Comparison of ENCODE assay signal across 11 mouse cellular contexts in genomic region chr5:107521897-107522296, GRCm38 (mm10). TPM values are rescaled to one million over a fixed set of nuclear protein-coding genes. Genes with fewer than 3 reads are reported as not detected.
A peak's percentile ranks its signal among the peaks of the same experiment; 100 is the strongest.
DNase-seq lines count a peak whose midpoint lies in the region; ATAC-seq and TF ChIP-seq lines count a peak whose summit lies in the region.
"Had no signal": no experiment of that assay in that cellular context is flagged by ENCODE, and none has a peak within 500 bp of the region (broad histone marks: within the 10 kb centered on the region; RNA-seq: fewer than 3 reads in every experiment).

No protein-coding gene starts in this region.

- no peak overlapping the region for H3K9ac ChIP-seq in kidney, embryonic 14.5 days (ENCODE audit: low read depth, low read length)
- no peak overlapping the region for H3K9ac ChIP-seq in forebrain, postnatal 0 days
- H3K9ac ChIP-seq: hindbrain, embryonic 14.5 days; limb, embryonic 12.5 days had no signal

- H3K27ac ChIP-seq in kidney, adult 2 months (ENCODE audit: insufficient read depth, low read depth, low read length) = no peak overlapping the region
- no peak overlapping the region for H3K27ac ChIP-seq in kidney, embryonic 14.5 days (ENCODE audit: low read depth, low read length)
- H3K27ac ChIP-seq in forebrain, postnatal 0 days (ENCODE audit: low read depth, low read length) = no peak overlapping the region
- no peak overlapping the region for H3K27ac ChIP-seq in embryonic facial prominence, embryonic 10.5 days (replicated peaks)
- H3K27ac ChIP-seq: hindbrain, embryonic 14.5 days; limb, embryonic 12.5 days; midbrain, embryonic 10.5 days had no signal

- TF ChIP-seq POLR2A in kidney, adult 2 months (IDR thresholded peaks at IDR 0.05; ENCODE audit: low read depth, low read length) = no peak

- peak; percentile 59 for DNase-seq in kidney, adult 2 months
- peak; percentile 58 for DNase-seq in gastrocnemius, postnatal 25 days
- peak; percentile 31 to 65 for DNase-seq in kidney, postnatal 25 days
- no peak for DNase-seq in embryo, embryonic 10 days (ENCODE audit: low spot score)
- no peak for DNase-seq in forebrain, postnatal 0 days
- DNase-seq in embryonic facial prominence, embryonic 10.5 days (ENCODE audit: low spot score) = no peak

- no peaks in the 10 kb centered on the region for H3K36me3 ChIP-seq in kidney, adult 2 months (ENCODE audit: control insufficient read depth, insufficient read depth, low read length)
- H3K36me3 ChIP-seq in kidney, embryonic 14.5 days (ENCODE audit: control insufficient read depth, insufficient read depth, low read length) = no peaks in the 10 kb centered on the region
- no peaks in the 10 kb centered on the region for H3K36me3 ChIP-seq in forebrain, postnatal 0 days (ENCODE audit: insufficient read depth)
- H3K36me3 ChIP-seq in embryonic facial prominence, embryonic 10.5 days (replicated peaks) = no peaks in the 10 kb centered on the region
- H3K36me3 ChIP-seq: limb, embryonic 12.5 days; midbrain, embryonic 10.5 days had no signal

- H3K27me3 ChIP-seq in kidney, adult 2 months (replicated peaks; ENCODE audit: control insufficient read depth, insufficient read depth, low read length) = no peaks in the 10 kb centered on the region
- H3K27me3 ChIP-seq in kidney, embryonic 14.5 days (ENCODE audit: control insufficient read depth, insufficient read depth, low read length) = no peaks in the 10 kb centered on the region
- no peaks in the 10 kb centered on the region for H3K27me3 ChIP-seq in forebrain, postnatal 0 days (ENCODE audit: insufficient read depth, low read length)
- H3K27me3 ChIP-seq in embryonic facial prominence, embryonic 10.5 days (replicated peaks; ENCODE audit: low read depth, poor library complexity, severe bottlenecking) = no peaks in the 10 kb centered on the region
- H3K27me3 ChIP-seq: limb, embryonic 12.5 days had no signal

- no peak overlapping the region for H3K4me3 ChIP-seq in kidney, adult 2 months (ENCODE audit: insufficient read depth, low read depth, low read length)
- no peak overlapping the region for H3K4me3 ChIP-seq in kidney, embryonic 14.5 days (ENCODE audit: low read length)
- H3K4me3 ChIP-seq in forebrain, postnatal 0 days (ENCODE audit: low read depth, low read length) = no peak overlapping the region
- H3K4me3 ChIP-seq in embryonic facial prominence, embryonic 10.5 days = no peak overlapping the region
- H3K4me3 ChIP-seq: limb, embryonic 12.5 days; midbrain, embryonic 10.5 days had no signal

- no peaks in the 10 kb centered on the region for H3K9me3 ChIP-seq in kidney, embryonic 14.5 days (ENCODE audit: control insufficient read depth, low read length)
- H3K9me3 ChIP-seq in forebrain, postnatal 0 days (ENCODE audit: low read length) = no peaks in the 10 kb centered on the region
- H3K9me3 ChIP-seq in embryonic facial prominence, embryonic 10.5 days = no peaks in the 10 kb centered on the region
- H3K9me3 ChIP-seq: limb, embryonic 12.5 days; midbrain, embryonic 10.5 days had no signal

- 55% methylated on average over 7 of the region's 7 CpGs for WGBS in kidney, adult 2 months
- WGBS in kidney, embryonic 14.5 days = 77% methylated on average over 7 of the region's 7 CpGs
- WGBS in forebrain, postnatal 0 days = 79% methylated on average over 7 of the region's 7 CpGs
- 86% methylated on average over 7 of the region's 7 CpGs for WGBS in embryonic facial prominence, embryonic 10.5 days

- H3K4me1 ChIP-seq in kidney, adult 2 months (ENCODE audit: control insufficient read depth, insufficient read depth, low read length) = no peaks in the 10 kb centered on the region
- no peaks in the 10 kb centered on the region for H3K4me1 ChIP-seq in kidney, embryonic 14.5 days (ENCODE audit: control insufficient read depth, insufficient read depth, low read length)
- H3K4me1 ChIP-seq in forebrain, postnatal 0 days (ENCODE audit: insufficient read depth) = no peaks in the 10 kb centered on the region
- H3K4me1 ChIP-seq in embryonic facial prominence, embryonic 10.5 days = no peaks in the 10 kb centered on the region
- H3K4me1 ChIP-seq: limb, embryonic 12.5 days; midbrain, embryonic 10.5 days had no signal

- no peak for ATAC-seq in kidney, embryonic 14.5 days (ENCODE audit: low FRiP score, low TSS enrichment)
- peak; percentile 82 for ATAC-seq in megakaryocyte, adult 5-6 weeks (ENCODE audit: poor library complexity, severe bottlenecking)
- no peak for ATAC-seq in forebrain, postnatal 0 days

- no peak for TF ChIP-seq CTCF in kidney, adult 2 months (conservative IDR thresholded peaks at IDR 0.05; ENCODE audit: insufficient read depth, insufficient read length, low read depth, low read length)
- TF ChIP-seq CTCF in forebrain, postnatal 0 days (IDR thresholded peaks at IDR 0.05; ENCODE audit: low read depth) = no peak

- no peak overlapping the region for H3K4me2 ChIP-seq in kidney, embryonic 14.5 days (replicated peaks; ENCODE audit: low read depth, low read length)
- no peak overlapping the region for H3K4me2 ChIP-seq in forebrain, postnatal 0 days (ENCODE audit: low read depth)
- H3K4me2 ChIP-seq: hindbrain, embryonic 14.5 days; limb, embryonic 12.5 days had no signal

RNA-seq across cellular contexts. Expression of gene 1700028K03Rik, which starts 12.6 kb away (rescaled TPM):
- polyA plus RNA-seq in kidney, adult 2 months (2012; rRNA removed) = not detected in 2 replicates
- 0.06 and 0.16 TPM in 2 replicates for polyA plus RNA-seq in kidney, embryonic 14.5 days (2014; fragmentation: Nextera tagmentation; extraction: Ambion mirVana)
- total RNA-seq in gastrocnemius, postnatal 25 days (2021) = not detected
- total RNA-seq in megakaryocyte, adult 5-6 weeks (2015) = not detected in 2 replicates
- not detected in 2 replicates for total RNA-seq in megakaryocyte, adult 5-6 weeks (2017)
- 0.23 and 0.38 TPM in 2 replicates for total RNA-seq in forebrain, postnatal 0 days (2014; rRNA removed)
- polyA plus RNA-seq in forebrain, postnatal 0 days (2015; fragmentation: Nextera tagmentation; extraction: Ambion mirVana) = 0.06 and 0.12 TPM in 2 replicates
- polyA plus RNA-seq in embryonic facial prominence, embryonic 10.5 days (2016; fragmentation: Nextera tagmentation; extraction: Ambion mirVana) = 0.02 and 0.06 TPM in 2 replicates

RNA-seq across cellular contexts. Expression of gene Gm42669, which starts 14.5 kb away (rescaled TPM):
- polyA plus RNA-seq in kidney, adult 2 months (2012; rRNA removed) = not detected in 2 replicates
- polyA plus RNA-seq in kidney, embryonic 14.5 days (2014; fragmentation: Nextera tagmentation; extraction: Ambion mirVana) = 0.84 and 0.94 TPM in 2 replicates
- not detected for total RNA-seq in gastrocnemius, postnatal 25 days (2021)
- total RNA-seq in megakaryocyte, adult 5-6 weeks (2015) = not detected in 2 replicates
- total RNA-seq in megakaryocyte, adult 5-6 weeks (2017) = 0.04 TPM in 1 of 2 replicates, not detected in the other
- total RNA-seq in forebrain, postnatal 0 days (2014; rRNA removed) = 0.15 and 0.29 TPM in 2 replicates
- polyA plus RNA-seq in forebrain, postnatal 0 days (2015; fragmentation: Nextera tagmentation; extraction: Ambion mirVana) = 0.09 and 0.21 TPM in 2 replicates
- 0.38 and 0.42 TPM in 2 replicates for polyA plus RNA-seq in embryonic facial prominence, embryonic 10.5 days (2016; fragmentation: Nextera tagmentation; extraction: Ambion mirVana)

Comparison
In these comparisons a context has a peak if more than half of its experiments do, and no peak if none do; other contexts are left out.
1. DNase-seq: peak in kidney, adult 2 months (single experiment), gastrocnemius, postnatal 25 days (single experiment) and kidney, postnatal 25 days (2 of 2); none in embryo, embryonic 10 days (single experiment), forebrain, postnatal 0 days (single experiment) and embryonic facial prominence, embryonic 10.5 days (single experiment).